Mouse (Mus musculus) ES-E14 (cell line): Measurements from ENCODE around the gene 0610037L13Rik. TPM values are rescaled to one million over a fixed set of nuclear protein-coding genes. Genes with fewer than 3 reads are reported as not detected.

ENCODE experiments used
- DNase-seq: peaks from one replicate; pipeline ENCODE4 v3.0.0-alpha.2; 2013; ENCODE audit warnings: low read depth, low spot score
- H3K27ac ChIP-seq: 2 replicates; pipeline ENCODE4 v1.5.1; 2012; ENCODE audit warnings: low read depth, mild to moderate bottlenecking, low read length, moderate library complexity, mixed read lengths; ENCODE audit not compliant: poor library complexity, insufficient read depth, severe bottlenecking
- H3K36me3 ChIP-seq: 2 replicates; pipeline ENCODE4 v1.6.1; 2012; ENCODE audit warnings: mild to moderate bottlenecking, low read length, moderate library complexity, mixed read lengths; ENCODE audit not compliant: control insufficient read depth, poor library complexity, insufficient read depth, severe bottlenecking
- H3K4me1 ChIP-seq, 2 experiments: fragments of 150-350 bp in 1 of 2; sonication (generic) in 1 of 2; 2 replicates each; pipeline ENCODE4 v1.6.1; 2012; ENCODE audit warnings: low read length in 2 of 2, mild to moderate bottlenecking in 1 of 2, mixed read lengths in 1 of 2; ENCODE audit not compliant: control insufficient read depth in 2 of 2, insufficient read depth in 2 of 2, poor library complexity in 1 of 2
- H3K4me3 ChIP-seq, 2 experiments: fragments of 150-350 bp in 1 of 2; sonication (generic) in 1 of 2; 2 replicates each; pipeline ENCODE4 v1.5.1; 2012; ENCODE audit warnings: low read length in 2 of 2, low read depth in 1 of 2, mild to moderate bottlenecking in 1 of 2, mixed read lengths in 1 of 2; ENCODE audit not compliant: insufficient read depth in 1 of 2, poor library complexity in 1 of 2, severe bottlenecking in 1 of 2
- H3K9ac ChIP-seq: 2 replicates; pipeline ENCODE4 v1.6.1; 2012; ENCODE audit warnings: low read depth, mild to moderate bottlenecking, low read length, mixed read lengths; ENCODE audit not compliant: poor library complexity, insufficient read depth, severe bottlenecking
- H3K9me3 ChIP-seq: fragments of 150-350 bp; sonication (generic); 2 replicates; pipeline ENCODE4 v1.6.1; 2012; ENCODE audit warnings: low read depth, mild to moderate bottlenecking, low read length; ENCODE audit not compliant: control insufficient read depth, insufficient read depth
- CHD2 ChIP-seq: IDR thresholded peaks from 2 replicates; pipeline ENCODE4 v1.6.1; 2014; ENCODE audit warnings: mild to moderate bottlenecking, low read depth, low read length, inconsistent platforms
- HCFC1 ChIP-seq: IDR thresholded peaks from 2 replicates; pipeline ENCODE4 v1.6.1; 2012; ENCODE audit warnings: low read length, inconsistent platforms, borderline replicate concordance; ENCODE audit not compliant: insufficient read depth
- MAFK ChIP-seq: IDR thresholded peaks from 2 replicates; pipeline ENCODE4 v1.6.1; 2014; ENCODE audit warnings: mild to moderate bottlenecking, low read depth, low read length, inconsistent platforms; ENCODE audit not compliant: insufficient read depth
- ZC3H11A ChIP-seq: IDR thresholded peaks from 2 replicates; pipeline ENCODE4 v1.6.1; 2012; ENCODE audit warnings: low read depth, mild to moderate bottlenecking, inconsistent platforms, low read length, borderline replicate concordance
- ZNF384 ChIP-seq: IDR thresholded peaks from 2 replicates; pipeline ENCODE4 v1.6.1; 2012; ENCODE audit warnings: low read depth, low read length, inconsistent platforms
- in situ Hi-C, 2 experiments: fragments of 600-800 bp; cut with MboI; formaldehyde crosslinking; loops; one replicate each; pipeline ENCODE4 v1.15.1; 2025; ENCODE audit warnings: low sequenced_read_pairs in 2 of 2, inconsistent platforms in 1 of 2; ENCODE audit not compliant: unreplicated experiment in 2 of 2
- total RNA-seq: library from RNA; depleted of rRNA; stranded (reverse); fragments of 300-350 nt; gene quantifications from 2 replicates; pipeline ENCODE4 v1.2.3, GENCODE M21; 2012

Gene 0610037L13Rik
- total RNA-seq, 1 experiment, result 59.2 TPM

DNA sequence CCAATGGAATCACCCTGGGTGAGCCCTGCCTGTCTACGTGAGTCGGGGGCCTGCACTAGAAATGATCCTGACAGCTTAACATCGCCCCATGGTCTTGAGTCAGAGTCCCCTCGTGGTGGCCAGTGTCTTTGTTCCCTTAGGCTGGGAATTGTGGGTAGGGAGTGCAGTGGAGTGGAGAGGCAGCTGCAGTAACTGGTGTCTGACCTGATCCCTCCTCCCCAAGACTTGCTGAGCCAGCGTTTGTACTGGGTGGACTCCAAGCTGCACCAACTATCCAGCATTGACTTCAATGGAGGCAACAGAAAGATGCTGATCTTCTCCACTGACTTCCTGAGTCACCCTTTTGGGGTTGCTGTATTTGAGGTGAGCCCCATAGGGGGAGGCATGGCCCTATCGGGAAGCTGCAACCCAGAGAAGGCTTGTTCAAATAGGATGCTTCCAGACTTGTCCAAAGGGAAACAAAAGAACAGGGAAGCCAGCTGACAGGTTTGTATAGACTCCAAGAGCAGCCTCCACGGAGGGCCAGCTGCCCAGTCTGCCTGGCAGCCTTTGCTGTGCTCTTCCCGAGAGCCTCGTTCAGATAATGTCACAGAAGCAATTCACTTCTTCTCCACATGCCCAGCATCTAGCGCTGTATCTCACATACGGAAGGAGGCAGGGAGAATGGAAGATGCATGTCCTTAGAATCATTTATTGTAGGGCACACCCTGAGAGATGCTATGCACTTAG, 32.5 kb upstream of the 0610037L13Rik start:
- Histone ChIP-seq H3K27ac (no peak overlapping the region), H3K4me3 (no peak overlapping the region), H3K9me3 (no peaks in the 10 kb centered on the region), H3K36me3 (peaks cover 5% of the 10 kb centered on the region; the same call in 1 of the 2 replicates), H3K4me1 (peaks cover 0 to 4% of the 10 kb centered on the region in 2 experiments; a peak in 1 of 4 replicates), H3K9ac (no peak overlapping the region)
- in situ Hi-C loops, result no loop called here
- TF ChIP-seq ZNF384 (no peak), HCFC1 (no peak), ZC3H11A (no peak), CHD2 (no peak), MAFK (peak; percentile 47; the same call in 1 of the 2 replicates)
- DNase-seq, result no peak

DNA sequence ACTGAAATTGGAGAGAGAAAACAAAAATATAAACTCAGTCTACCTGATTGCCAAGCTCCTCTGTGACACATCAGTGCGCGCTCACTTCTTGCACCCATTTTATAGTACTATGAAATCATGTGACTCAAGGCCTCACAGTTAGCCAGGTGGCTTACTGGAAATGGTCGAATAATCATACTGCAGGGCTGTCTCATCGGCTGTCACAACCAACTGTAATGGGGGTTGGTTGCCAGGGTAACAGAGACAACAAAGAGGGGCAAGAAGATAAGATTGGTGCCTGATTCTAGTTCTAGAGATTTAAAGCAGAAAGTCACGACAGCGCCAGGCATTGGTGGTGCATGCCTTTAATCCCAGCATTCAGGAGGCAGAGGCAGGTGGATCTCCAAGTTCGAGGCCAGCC, 30.6 kb upstream of the 0610037L13Rik start:
- no peaks in the 10 kb centered on the region for H3K9me3 ChIP-seq
- no peak overlapping the region for H3K9ac ChIP-seq
- no peak overlapping the region for H3K4me3 ChIP-seq
- H3K27ac ChIP-seq, result no peak overlapping the region
- no peak for TF ChIP-seq MAFK
- no peak for TF ChIP-seq ZC3H11A
- TF ChIP-seq HCFC1, result no peak
- no peak for TF ChIP-seq ZNF384
- TF ChIP-seq CHD2, result no peak
- H3K36me3 ChIP-seq, result peaks cover 7% of the 10 kb centered on the region; the same call in 1 of the 2 replicates
- H3K4me1 ChIP-seq, result peaks cover 0 to 4% of the 10 kb centered on the region in 2 experiments; a peak in 1 of 4 replicates
- no peak for DNase-seq
- in situ Hi-C loops, result no loop called here

DNA sequence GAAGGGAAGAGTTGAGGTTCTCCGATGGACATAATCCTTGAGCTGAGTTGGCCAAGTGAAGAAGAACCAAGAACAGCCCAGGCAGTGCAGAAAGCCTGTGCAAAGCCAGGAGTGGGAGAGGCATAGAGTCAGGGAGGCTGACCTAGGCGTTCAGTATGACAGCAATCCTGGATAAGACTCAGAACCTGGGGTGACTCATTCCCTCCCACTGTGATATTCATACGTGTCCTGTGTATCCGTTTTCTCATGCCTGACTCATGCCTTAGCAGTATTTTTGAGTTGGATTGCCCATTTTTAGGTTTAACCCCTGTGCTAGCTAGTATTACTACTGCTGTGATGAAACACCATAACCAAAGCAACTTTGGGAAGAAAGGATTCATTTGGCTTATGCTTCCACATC, 24.7 kb upstream of the 0610037L13Rik start:
- no peak for TF ChIP-seq HCFC1
- TF ChIP-seq ZNF384, result no peak
- no peak for TF ChIP-seq CHD2
- no peak for TF ChIP-seq ZC3H11A
- no peak for TF ChIP-seq MAFK
- Histone ChIP-seq H3K36me3 (peaks cover 3% of the 10 kb centered on the region; the same call in 1 of the 2 replicates), H3K9me3 (no peaks in the 10 kb centered on the region), H3K27ac (no peak overlapping the region), H3K9ac (no peak overlapping the region), H3K4me1 (no peaks in the 10 kb centered on the region), H3K4me3 (no peak overlapping the region)
- no peak for DNase-seq
- in situ Hi-C loops, result no loop called here

DNA sequence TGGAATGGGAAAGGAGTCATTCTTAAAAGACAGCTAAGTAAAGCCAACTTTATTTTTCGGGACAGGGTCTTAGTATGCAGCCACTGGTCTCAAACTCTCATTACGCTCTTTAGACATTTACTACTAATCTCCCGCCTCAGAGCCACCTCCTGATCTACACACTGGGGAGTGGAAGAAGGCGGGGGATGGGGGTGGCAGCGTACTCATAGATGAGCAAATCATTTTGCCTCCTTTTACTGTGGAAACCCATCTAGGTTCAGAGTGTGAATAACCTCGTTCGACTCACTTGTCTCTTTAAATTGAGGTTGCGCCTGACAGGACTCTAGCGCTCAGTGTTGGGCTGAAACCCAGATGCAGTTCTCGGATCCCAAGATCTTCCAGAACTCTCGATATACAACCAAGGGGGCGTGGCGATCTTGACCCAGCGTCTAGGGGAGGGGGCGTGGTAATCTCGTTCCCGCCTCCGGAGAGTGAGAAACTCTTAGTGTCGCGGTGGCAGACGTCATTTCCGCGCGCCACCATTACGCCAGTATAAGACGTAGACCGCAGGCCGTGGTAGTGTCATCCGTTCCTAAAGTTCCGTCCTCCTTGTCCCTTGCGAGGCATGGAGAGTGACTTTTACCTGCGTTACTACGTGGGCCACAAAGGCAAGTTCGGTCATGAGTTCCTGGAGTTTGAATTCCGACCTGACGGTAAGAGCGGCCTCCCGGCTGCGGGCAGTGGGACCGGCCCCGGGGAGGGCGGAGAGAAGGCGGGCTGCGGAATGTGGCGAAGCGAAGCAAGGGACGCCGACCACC, 10.2 kb upstream of the 0610037L13Rik start, which contains the start of gene Magoh:
Gene Magoh, plus strand, starts transcription at position 502 of the 797 bp plus-strand sequence.
- DNase-seq, result peak; percentile 98
- in situ Hi-C loops, result no loop called here
- peak; percentile 84 for TF ChIP-seq HCFC1
- TF ChIP-seq MAFK, result no peak
- no peak for TF ChIP-seq ZNF384
- TF ChIP-seq CHD2, result peak; percentile 79
- TF ChIP-seq ZC3H11A, result no peak
- H3K9ac ChIP-seq, result peak within 1 kb of the TSS; percentile 98
- no peaks in the 10 kb centered on the region for H3K9me3 ChIP-seq
- 0 out of 2 replicates have a peak within 1 kb of the TSS, but pooled peaks have one; percentile 54 for H3K27ac ChIP-seq
- peaks cover 0 to 3% of the 10 kb centered on the region in 2 experiments; a peak in 1 of 4 replicates for H3K4me1 ChIP-seq
- H3K36me3 ChIP-seq, result peaks cover 12% of the 10 kb centered on the region
- H3K4me3 ChIP-seq, result peak within 1 kb of the TSS; percentile 73 to 97
